Mouse (Mus musculus) CH12F3 (cell line): Measurements from ENCODE around the gene Rhbdl1.
"Not testable (repeated sequence)": the region's sequence is repeated elsewhere in the genome, so short reads cannot be mapped to it uniquely, and the experiment has no call there.

Experiments
- in situ Hi-C: fragments of 300-500 bp; cut with MboI; formaldehyde crosslinking; loops from 2 replicates; pipeline ENCODE4 v1.14.3; 2020; ENCODE audit warnings: low sequenced_read_pairs

Gene Rhbdl1

GRCm38 (mm10) chr17:25828223-25828594, 8.9 kb downstream of the Rhbdl1 start:
- in situ Hi-C loops = no loop called here

GRCm38 (mm10) chr17:25827546-25828222, 9.4 kb downstream of the Rhbdl1 start:
- in situ Hi-C loops = no loop called here

- in situ Hi-C loops = no loop called here
Measured at GRCm38 (mm10) chr17:25827011-25827410, 10.1 kb downstream of the Rhbdl1 start.

GRCm38 (mm10) chr17:25825984-25826570, 11.0 kb downstream of the Rhbdl1 start:
- in situ Hi-C loops = no loop called here

GRCm38 (mm10) chr17:25825311-25825710, 11.8 kb downstream of the Rhbdl1 start:
- in situ Hi-C loops = no loop called here

- in situ Hi-C loops = no loop called here
Measured at GRCm38 (mm10) chr17:25824362-25825142, 12.5 kb downstream of the Rhbdl1 start.

GRCm38 (mm10) chr17:25823452-25823851, 13.6 kb downstream of the Rhbdl1 start, which contains the start of gene Wdr24:
Wdr24 (plus strand) TSS chr17:25823627.
- in situ Hi-C loops = no loop called here

- in situ Hi-C loops = no loop called here
Measured at GRCm38 (mm10) chr17:25818851-25819780, 18.0 kb downstream of the Rhbdl1 start.

GRCm38 (mm10) chr17:25817662-25818061, 19.4 kb downstream of the Rhbdl1 start:
- in situ Hi-C loops = no loop called here

GRCm38 (mm10) chr17:25813471-25813870, 23.6 kb downstream of the Rhbdl1 start:
- in situ Hi-C loops = no loop called here

GRCm38 (mm10) chr17:25810890-25811289, 26.2 kb downstream of the Rhbdl1 start:
- in situ Hi-C loops = no loop called here

GRCm38 (mm10) chr17:25809606-25810340, 27.3 kb downstream of the Rhbdl1 start:
- in situ Hi-C loops = no loop called here

GRCm38 (mm10) chr17:25808789-25809605, 28.1 kb downstream of the Rhbdl1 start, which contains the start of gene Fbxl16:
Fbxl16 (plus strand) TSS chr17:25809085.
- in situ Hi-C loops = no loop called here

- in situ Hi-C loops = no loop called here
Measured at GRCm38 (mm10) chr17:25808028-25808427, 29.1 kb downstream of the Rhbdl1 start.

GRCm38 (mm10) chr17:25807452-25807851, 29.6 kb downstream of the Rhbdl1 start:
- in situ Hi-C loops = not testable (repeated sequence)

- in situ Hi-C loops = no loop called here
Measured at GRCm38 (mm10) chr17:25806507-25806906, 30.6 kb downstream of the Rhbdl1 start.

GRCm38 (mm10) chr17:25802825-25803517, 34.1 kb downstream of the Rhbdl1 start:
- in situ Hi-C loops = no loop called here

- in situ Hi-C loops = no loop called here
Measured at GRCm38 (mm10) chr17:25801029-25801428, 36.1 kb downstream of the Rhbdl1 start.

GRCm38 (mm10) chr17:25796951-25797369, 40.1 kb downstream of the Rhbdl1 start, which contains the start of gene Metrn:
Metrn (minus strand) TSS chr17:25797136.
- in situ Hi-C loops = no loop called here
